Mouse (Mus musculus): ENCODE measurements at regions not wholly inside any gene's neighbourhood (a gene's known extent, or its start where the extent isn't known, plus 50 kb on each side); places are given as distances from the start of the nearest gene placed in this dataset.

DNA sequence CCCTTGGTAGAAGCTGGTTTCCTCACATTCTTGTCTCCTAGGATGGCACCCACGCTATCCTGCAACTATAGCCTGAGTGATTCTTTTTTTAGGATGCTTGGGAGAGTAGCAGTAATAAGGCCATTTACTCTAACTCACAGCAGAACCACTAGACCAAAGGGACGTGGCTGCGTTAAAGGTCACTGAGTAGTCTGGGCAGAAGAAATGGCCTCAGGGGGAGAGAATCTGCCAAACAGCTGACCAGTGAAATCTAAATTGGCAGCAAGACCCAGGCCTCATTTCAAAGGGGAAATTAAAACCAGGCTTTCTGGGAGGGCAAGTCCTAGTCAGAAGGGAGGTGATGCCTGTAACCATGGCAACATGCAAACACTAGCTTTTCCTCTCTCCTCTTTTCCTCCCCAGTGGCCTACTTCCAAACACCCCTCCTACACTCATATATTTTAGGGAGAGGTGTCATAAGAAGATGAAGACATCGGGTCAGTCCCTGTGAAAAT is 267.5 kb downstream of the Nuak1 start:
- H3K9me3 ChIP-seq = no peaks in the 10 kb centered on the region
- no peak overlapping the region for H3K4me3 ChIP-seq
- H3K36me3 ChIP-seq = no peaks in the 10 kb centered on the region
- peaks cover 19% of the 10 kb centered on the region; the same call in 1 of the 2 replicates for H3K4me1 ChIP-seq
- H3K27me3 ChIP-seq = no peaks in the 10 kb centered on the region
- no peak overlapping the region for H3K9ac ChIP-seq
- ATAC-seq (ENCODE audit: insufficient number of reproducible peaks, insufficient read depth, low FRiP score, low TSS enrichment) = no peak
- 30% methylated on average over 4 of the region's 4 CpGs for WGBS
- H3K27ac ChIP-seq = no peak overlapping the region
- H3K4me2 ChIP-seq (replicated peaks) = no peak overlapping the region

DNA sequence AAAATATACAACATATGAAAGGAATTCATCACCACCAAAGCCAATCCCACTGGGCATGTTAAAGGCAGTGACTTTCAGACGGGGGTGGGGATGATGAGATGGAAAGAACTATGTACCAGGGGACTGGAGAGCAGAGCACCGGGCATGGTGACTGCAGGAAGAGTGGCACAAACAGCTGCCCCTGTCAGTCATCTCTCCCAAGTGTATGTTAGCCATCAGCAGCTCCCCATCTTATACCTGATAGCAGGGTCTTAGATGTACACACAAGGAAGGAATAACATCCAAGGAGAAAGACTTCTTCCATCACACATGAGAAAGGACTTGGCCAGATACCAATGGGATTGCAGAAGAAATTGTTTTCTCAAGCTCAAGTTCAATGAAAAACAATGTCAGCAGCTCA is 257.2 kb downstream of the Nuak1 start:
- H3K9me3 ChIP-seq = no peaks in the 10 kb centered on the region
- H3K27ac ChIP-seq = no peak overlapping the region
- no peaks in the 10 kb centered on the region for H3K27me3 ChIP-seq
- ATAC-seq (ENCODE audit: insufficient number of reproducible peaks, insufficient read depth, low FRiP score, low TSS enrichment) = no peak
- WGBS = 74% methylated on average over 2 of the region's 2 CpGs
- no peak overlapping the region for H3K9ac ChIP-seq
- no peaks in the 10 kb centered on the region for H3K4me1 ChIP-seq
- H3K4me3 ChIP-seq = no peak overlapping the region
- no peaks in the 10 kb centered on the region for H3K36me3 ChIP-seq
- no peak overlapping the region for H3K4me2 ChIP-seq (replicated peaks)

DNA sequence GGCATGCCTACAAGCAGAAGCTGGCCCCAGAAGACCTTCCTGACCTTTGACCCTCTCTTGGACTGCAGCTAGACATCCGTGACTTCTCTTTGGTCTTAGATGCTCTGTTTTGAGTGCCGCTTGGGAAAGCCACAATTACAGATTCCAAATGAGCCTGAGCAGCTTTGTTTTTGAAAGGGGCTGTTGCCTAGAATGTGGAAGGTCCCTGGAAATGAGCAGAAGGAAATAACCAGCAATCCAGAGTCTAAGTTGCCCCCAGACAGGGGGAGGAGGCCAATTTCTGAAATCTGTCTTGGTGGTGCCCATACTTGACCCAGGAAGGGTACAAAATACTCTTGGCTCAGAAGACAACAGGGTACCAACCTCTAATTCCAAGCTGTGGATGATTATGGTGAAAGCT is 253.9 kb downstream of the Nuak1 start:
- Histone ChIP-seq H3K27me3 (no peaks in the 10 kb centered on the region), H3K27ac (no peak overlapping the region), H3K9ac (no peak overlapping the region), H3K4me2 (replicated peaks) (no peak overlapping the region), H3K4me3 (no peak overlapping the region), H3K36me3 (no peaks in the 10 kb centered on the region), H3K4me1 (no peaks in the 10 kb centered on the region), H3K9me3 (no peaks in the 10 kb centered on the region)
- no peak for ATAC-seq (ENCODE audit: insufficient number of reproducible peaks, insufficient read depth, low FRiP score, low TSS enrichment)
- WGBS = 18% methylated on average over 2 of the region's 2 CpGs

DNA sequence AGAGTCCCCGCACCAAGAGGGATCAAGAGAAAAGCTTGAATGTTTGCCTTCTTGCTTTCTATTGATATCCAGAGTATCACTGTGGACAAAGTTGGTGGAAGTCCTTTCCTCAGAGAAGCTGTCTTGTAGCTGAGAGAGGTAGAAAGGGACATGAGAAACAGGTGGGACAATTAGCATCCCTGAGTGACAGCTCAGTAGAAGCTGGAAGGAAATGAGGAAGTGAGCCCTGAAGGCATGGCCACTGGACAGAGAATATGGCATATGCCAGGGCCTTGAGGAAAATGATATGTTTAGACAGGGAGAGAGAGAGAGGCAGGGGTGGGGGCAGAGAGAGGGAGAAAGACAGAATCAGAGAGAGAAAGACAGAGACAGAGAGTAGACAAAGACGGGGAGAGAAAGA is 241.4 kb downstream of the Nuak1 start:
- H3K27ac ChIP-seq = no peak overlapping the region
- H3K4me3 ChIP-seq = no peak overlapping the region
- no peak overlapping the region for H3K4me2 ChIP-seq (replicated peaks)
- no peak for ATAC-seq (ENCODE audit: insufficient number of reproducible peaks, insufficient read depth, low FRiP score, low TSS enrichment)
- no peak overlapping the region for H3K9ac ChIP-seq
- H3K9me3 ChIP-seq = no peaks in the 10 kb centered on the region
- 68% methylated on average over 2 of the region's 2 CpGs for WGBS
- 0 out of 2 replicates have a peak, but pooled peaks cover 8% of the 10 kb centered on the region for H3K4me1 ChIP-seq
- H3K27me3 ChIP-seq = no peaks in the 10 kb centered on the region
- H3K36me3 ChIP-seq = no peaks in the 10 kb centered on the region

DNA sequence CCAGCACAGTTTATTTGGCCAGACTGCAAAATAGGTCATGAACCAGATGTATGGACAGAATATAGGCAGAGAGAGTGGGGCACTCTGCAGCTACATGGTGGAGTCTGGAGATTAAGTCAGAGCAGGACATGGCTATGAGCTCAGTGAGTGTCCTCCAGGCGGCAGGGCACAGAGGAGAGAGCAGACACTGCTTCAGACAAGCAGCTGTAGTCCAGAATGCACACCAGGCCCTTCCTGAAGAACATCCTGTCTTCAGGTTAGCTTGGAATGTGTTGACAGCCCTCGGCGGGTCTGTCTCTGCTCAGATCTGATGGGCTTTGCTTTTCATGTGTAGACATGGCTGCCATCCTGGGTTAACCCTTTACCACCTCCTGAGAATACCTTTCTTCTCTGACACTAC is 238.6 kb downstream of the Nuak1 start:
- Histone ChIP-seq H3K4me2 (replicated peaks) (no peak overlapping the region), H3K36me3 (no peaks in the 10 kb centered on the region), H3K27me3 (no peaks in the 10 kb centered on the region), H3K4me1 (0 out of 2 replicates have a peak, but pooled peaks cover 8% of the 10 kb centered on the region), H3K9me3 (no peaks in the 10 kb centered on the region), H3K9ac (no peak overlapping the region), H3K27ac (no peak overlapping the region), H3K4me3 (no peak overlapping the region)
- ATAC-seq (ENCODE audit: insufficient number of reproducible peaks, insufficient read depth, low FRiP score, low TSS enrichment) = no peak
- 45% methylated on average over 3 of the region's 3 CpGs for WGBS

DNA sequence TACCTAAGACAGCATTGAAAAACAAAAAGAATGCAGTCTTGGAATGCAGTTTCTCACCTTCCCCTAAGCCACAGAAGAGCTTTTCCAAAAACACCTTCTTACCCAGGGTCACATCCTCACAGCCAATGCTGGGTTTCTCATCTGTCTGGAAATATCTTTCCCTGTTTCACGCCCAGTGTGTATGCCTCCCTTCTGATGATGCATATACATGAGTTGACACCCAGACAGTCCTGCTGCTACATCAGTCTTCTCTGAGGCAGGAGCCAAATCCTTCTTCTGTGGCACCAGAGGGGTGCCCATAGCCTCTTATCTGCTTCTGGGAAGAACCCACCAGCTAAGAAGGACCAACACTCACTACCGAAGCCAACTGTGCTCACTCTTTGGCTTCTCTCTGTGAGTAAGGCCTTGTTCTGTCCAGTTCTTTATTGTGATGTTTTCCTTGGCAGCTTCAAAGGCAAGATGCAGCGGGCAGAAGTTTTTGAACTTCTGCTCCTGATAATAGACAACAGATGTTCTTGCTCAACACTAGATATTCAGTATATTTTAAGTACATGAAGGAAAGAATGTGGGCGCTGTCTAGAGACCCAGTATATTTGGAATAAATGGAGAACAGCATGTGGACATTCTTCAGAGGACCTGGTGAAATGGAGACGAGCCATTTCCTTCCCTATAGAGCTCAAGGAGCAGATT is 228.2 kb downstream of the Nuak1 start:
- no peak overlapping the region for H3K4me2 ChIP-seq (replicated peaks)
- no peaks in the 10 kb centered on the region for H3K36me3 ChIP-seq
- H3K27ac ChIP-seq = no peak overlapping the region
- 47% methylated on average over 5 of the region's 5 CpGs for WGBS
- H3K9ac ChIP-seq = no peak overlapping the region
- no peaks in the 10 kb centered on the region for H3K4me1 ChIP-seq
- no peak overlapping the region for H3K4me3 ChIP-seq
- no peaks in the 10 kb centered on the region for H3K27me3 ChIP-seq
- H3K9me3 ChIP-seq = no peaks in the 10 kb centered on the region
- no peak for ATAC-seq (ENCODE audit: insufficient number of reproducible peaks, insufficient read depth, low FRiP score, low TSS enrichment)

DNA sequence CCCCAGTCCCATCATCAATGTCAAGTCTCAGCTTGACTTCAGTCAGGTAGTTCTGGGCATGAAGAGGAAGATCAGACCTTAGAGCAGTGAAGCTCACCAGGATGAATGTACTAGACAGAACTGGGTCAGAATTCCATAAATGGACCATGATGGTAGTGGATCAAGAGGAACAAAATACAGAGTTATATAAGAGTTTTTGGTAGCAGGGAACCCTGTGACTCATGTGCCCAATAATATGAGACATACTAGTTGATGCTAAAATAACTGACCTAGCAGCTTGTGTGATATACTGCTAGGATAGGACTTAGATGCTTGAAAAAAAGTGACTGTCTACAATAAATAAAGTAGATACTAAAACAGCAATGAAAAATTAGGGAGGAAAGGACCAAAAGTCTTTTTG is 225.6 kb downstream of the Nuak1 start:
- no peaks in the 10 kb centered on the region for H3K36me3 ChIP-seq
- no peak overlapping the region for H3K9ac ChIP-seq
- no peak overlapping the region for H3K4me3 ChIP-seq
- no peak overlapping the region for H3K4me2 ChIP-seq (replicated peaks)
- H3K27ac ChIP-seq = no peak overlapping the region
- ATAC-seq (ENCODE audit: insufficient number of reproducible peaks, insufficient read depth, low FRiP score, low TSS enrichment) = no peak
- H3K4me1 ChIP-seq = no peaks in the 10 kb centered on the region
- no peaks in the 10 kb centered on the region for H3K27me3 ChIP-seq
- H3K9me3 ChIP-seq = no peaks in the 10 kb centered on the region

DNA sequence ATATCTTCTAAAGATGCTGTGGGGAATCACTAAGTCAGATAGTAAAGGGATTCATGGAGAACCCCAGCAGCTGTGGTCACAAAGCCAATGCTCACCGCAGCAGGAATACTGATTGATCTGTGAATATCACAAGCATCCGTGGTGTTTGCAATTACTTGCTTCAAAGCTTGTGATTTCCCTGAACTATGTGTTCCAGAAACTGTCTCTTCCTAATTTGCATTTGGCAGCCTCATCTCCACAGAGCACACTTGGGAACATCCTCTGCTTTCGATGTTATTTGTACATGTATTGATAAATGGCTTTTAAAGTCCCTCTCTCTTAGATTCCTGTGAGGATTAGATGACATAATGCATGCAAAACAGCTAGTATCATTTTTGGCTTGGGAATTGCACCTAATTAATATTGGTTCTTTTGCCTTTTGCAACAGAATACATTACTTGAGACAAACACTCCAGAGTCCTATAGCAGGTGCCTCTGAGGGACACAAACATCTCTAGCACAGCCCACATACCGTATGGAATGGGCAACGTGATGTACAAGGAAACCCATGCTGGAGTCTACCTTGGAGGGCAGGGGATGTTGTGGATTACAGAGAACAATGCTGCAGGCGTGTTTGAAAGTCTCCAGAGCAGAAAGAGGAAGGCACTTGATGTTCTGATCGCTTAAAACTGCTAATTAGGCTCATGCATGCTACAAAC is 211.0 kb downstream of the Nuak1 start:
- WGBS = 77% methylated on average over 7 of the region's 7 CpGs
- no peak overlapping the region for H3K9ac ChIP-seq
- no peaks in the 10 kb centered on the region for H3K27me3 ChIP-seq
- no peak overlapping the region for H3K4me2 ChIP-seq (replicated peaks)
- H3K9me3 ChIP-seq = no peaks in the 10 kb centered on the region
- H3K27ac ChIP-seq = no peak overlapping the region
- no peak overlapping the region for H3K4me3 ChIP-seq
- no peaks in the 10 kb centered on the region for H3K36me3 ChIP-seq
- no peaks in the 10 kb centered on the region for H3K4me1 ChIP-seq
- ATAC-seq (ENCODE audit: insufficient number of reproducible peaks, insufficient read depth, low FRiP score, low TSS enrichment) = no peak

DNA sequence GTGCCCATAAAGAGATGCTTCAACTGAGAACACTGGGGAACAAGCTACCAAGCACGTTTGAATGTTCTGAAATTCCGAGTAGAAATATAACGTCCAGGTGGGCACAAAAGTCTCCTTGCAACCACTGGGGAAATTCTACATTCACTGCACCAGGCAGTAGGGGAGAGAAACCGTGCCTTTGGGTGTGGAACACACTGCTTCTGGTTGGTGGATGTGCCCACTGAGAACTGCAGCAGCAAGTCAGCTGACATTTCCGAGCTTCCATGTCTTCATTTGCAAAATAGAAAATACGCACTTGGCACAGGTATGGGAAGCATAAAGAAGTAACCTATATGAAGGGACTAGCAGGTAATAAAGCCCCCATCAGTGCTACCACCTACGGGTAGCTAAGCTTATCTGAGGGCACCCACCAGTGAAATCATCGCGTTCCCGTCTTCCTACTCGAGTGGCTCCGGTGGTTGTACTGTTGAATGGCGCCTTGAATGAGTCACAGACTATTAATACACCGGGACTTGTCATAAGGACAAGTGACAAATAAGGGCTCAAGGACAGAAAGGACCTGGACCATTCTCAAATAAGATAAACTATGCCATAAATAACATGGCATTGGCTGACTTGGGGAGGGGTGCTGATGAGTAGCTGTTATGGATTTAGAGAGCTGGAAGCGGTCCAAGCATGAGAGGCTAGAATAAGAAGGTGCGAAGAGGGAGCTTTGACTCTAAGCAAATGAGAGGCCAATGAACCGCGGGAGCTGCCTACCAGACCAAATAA is 210.2 kb downstream of the Nuak1 start:
- no peak overlapping the region for H3K4me2 ChIP-seq (replicated peaks)
- no peaks in the 10 kb centered on the region for H3K36me3 ChIP-seq
- no peaks in the 10 kb centered on the region for H3K9me3 ChIP-seq
- no peaks in the 10 kb centered on the region for H3K4me1 ChIP-seq
- ATAC-seq (ENCODE audit: insufficient number of reproducible peaks, insufficient read depth, low FRiP score, low TSS enrichment) = no peak
- no peaks in the 10 kb centered on the region for H3K27me3 ChIP-seq
- no peak overlapping the region for H3K4me3 ChIP-seq
- H3K27ac ChIP-seq = no peak overlapping the region
- H3K9ac ChIP-seq = no peak overlapping the region
- 88% methylated on average over 18 of the region's 18 CpGs for WGBS

DNA sequence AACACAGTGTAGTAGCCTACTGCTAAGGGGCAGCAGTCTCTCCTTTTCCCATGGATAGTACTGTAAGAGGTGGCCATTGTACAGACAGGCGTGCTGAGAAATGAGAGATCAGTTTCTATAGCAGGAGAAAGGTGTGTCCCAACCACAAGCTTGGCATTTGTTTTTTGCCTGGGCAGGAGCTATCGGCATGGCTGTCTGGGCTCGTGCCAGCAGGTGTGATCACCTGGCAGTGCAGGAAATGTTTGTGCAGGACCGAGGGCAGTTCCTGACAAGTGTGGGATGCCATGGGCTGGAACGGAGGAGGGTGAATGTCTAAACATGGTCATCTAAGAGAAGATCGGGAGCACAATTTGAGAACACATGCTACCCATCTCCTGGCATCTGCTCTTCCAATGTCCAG is 205.4 kb downstream of the Nuak1 start:
- WGBS = 90% methylated on average over 6 of the region's 6 CpGs
- H3K36me3 ChIP-seq = no peaks in the 10 kb centered on the region
- no peaks in the 10 kb centered on the region for H3K9me3 ChIP-seq
- no peak overlapping the region for H3K4me3 ChIP-seq
- H3K27ac ChIP-seq = no peak overlapping the region
- no peak for ATAC-seq (ENCODE audit: insufficient number of reproducible peaks, insufficient read depth, low FRiP score, low TSS enrichment)
- H3K4me2 ChIP-seq (replicated peaks) = no peak overlapping the region
- no peaks in the 10 kb centered on the region for H3K4me1 ChIP-seq
- H3K9ac ChIP-seq = no peak overlapping the region
- H3K27me3 ChIP-seq = no peaks in the 10 kb centered on the region

DNA sequence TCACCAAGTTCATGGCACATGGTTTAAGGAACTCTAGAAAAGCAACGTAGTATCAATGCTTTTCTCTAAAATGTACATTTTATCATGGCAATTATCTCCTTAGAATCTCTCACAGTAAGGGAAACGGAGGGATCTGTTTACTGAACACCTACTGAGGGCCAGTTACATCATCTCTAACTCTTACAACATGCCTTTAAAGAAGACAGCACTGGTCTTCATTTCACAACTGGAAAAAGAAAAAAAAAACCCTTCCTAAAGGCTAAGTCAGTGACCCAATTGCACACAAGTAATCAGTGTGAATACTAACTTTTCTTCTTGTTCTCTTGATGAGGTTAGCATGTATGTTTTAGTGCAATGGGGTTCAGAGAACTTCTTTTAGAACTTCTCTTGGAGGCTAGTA is 204.2 kb downstream of the Nuak1 start:
- peaks cover under 1% of the 10 kb centered on the region; the same call in 1 of the 2 replicates for H3K9me3 ChIP-seq
- WGBS = 79% methylated on average over 2 of the region's 2 CpGs
- no peaks in the 10 kb centered on the region for H3K27me3 ChIP-seq
- no peak overlapping the region for H3K9ac ChIP-seq
- no peak overlapping the region for H3K4me3 ChIP-seq
- no peaks in the 10 kb centered on the region for H3K4me1 ChIP-seq
- no peaks in the 10 kb centered on the region for H3K36me3 ChIP-seq
- no peak for ATAC-seq (ENCODE audit: insufficient number of reproducible peaks, insufficient read depth, low FRiP score, low TSS enrichment)
- H3K27ac ChIP-seq = no peak overlapping the region
- H3K4me2 ChIP-seq (replicated peaks) = no peak overlapping the region
